Mouse (Mus musculus): Measurements from ENCODE around the gene Ap2m1.
"Not testable (repeated sequence)": the region's sequence is repeated elsewhere in the genome, so short reads cannot be mapped to it uniquely, and the experiment has no call there.

The Ap2m1 gene

DNA sequence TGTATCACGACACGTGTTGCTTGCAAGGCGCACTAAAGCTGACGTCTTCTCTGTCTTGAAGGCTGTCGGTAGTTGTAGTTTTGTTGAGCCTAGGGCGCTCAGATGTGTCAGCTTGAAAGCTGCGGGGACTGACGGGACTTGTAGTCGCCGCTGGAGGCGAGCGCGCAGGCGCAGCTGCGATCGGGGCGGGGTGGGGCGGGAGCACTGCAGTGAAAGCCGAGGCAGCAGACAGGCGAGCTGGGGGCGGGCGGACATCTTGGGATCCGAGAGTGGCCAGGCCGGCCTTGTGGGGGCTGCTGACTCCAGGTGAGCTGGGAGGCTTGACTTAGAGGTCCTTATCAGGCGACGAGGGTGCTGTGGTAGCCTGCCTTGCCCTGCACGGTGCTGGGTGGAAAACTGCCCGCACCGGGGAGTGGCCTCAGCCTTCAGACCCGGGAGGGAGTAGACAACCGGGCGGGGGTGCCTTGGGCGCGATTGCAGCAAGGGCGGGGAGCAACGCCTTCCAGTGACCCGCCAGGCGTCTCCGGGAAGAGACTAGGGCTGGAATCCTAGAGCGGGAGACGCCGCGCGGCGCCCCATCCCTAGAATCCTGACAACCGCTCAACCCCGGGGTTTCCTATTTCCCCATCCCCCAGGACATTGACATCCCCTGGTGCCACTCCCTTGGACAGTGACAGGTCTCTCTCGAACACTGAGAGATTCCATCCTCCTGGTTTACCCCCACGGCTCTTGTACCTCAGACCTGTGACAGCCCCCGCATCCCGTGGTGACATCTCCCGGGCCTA is at the start of gene Ap2m1:
Gene Ap2m1 (plus strand): TSS at position 183 of the 785 bp plus-strand sequence.
- DNase-seq (ENCODE audit: low read depth, low spot score): peak; percentile 96

DNA sequence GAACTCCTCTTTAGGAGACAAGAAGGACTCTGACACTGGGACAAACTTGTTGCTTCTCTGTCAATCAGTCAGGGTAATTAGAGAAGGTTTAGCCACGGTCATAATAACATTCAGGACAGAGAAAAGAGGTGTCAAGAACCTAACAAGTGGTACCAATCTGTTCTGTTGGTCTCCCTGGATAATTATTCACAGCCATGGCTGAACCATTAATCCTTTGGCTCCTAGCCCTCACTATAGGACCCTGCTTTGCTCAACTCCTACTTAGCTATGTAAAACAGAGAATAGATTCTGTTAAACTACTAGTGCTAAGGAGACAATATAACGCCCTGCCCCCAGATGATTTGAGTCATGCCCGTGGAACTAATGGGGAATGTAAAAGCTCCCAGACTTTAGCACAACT is 49.2 kb upstream of the Ap2m1 start:
- no peak for DNase-seq (ENCODE audit: low read depth, low spot score)

DNA sequence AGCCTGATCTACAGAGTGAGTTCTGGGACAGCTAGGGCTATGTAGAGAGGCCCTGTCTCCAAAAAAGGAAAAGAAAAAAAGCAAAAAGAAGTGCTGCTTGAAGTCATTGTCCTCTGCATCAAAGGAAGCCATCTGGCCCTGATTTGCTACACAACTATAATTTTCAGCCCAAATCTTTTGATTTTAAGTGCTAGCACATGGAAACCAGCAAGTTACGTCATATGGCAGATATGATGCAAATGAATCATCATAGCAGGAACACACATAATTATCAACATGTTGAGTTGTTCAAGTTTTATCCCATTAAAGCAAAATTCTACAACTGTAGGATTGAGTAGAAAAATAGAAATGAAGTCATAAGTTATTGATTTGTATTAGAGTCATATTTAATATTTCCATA is 47.1 kb upstream of the Ap2m1 start:
- DNase-seq (ENCODE audit: low read depth, low spot score): no peak

DNA sequence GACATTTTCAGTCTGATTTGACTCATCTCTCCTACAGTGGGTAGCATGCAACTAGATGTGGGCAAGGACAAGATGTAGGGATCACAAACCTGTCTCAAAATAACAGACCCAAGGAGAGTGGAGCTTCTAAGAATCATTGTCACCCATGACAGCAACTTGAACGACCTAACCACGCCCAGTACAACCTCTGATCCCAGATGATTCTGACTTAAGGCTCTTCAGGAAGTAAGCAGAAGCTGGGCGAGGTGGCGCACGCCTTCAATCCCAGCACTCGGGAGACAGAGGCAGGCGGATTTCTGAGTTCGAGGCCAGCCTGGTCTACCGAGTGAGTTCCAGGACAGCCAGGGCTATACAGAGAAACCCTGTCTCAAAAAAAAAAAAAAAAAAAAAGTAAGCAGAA is 46.5 kb upstream of the Ap2m1 start:
- not testable (repeated sequence) for DNase-seq (ENCODE audit: low read depth, low spot score)

DNA sequence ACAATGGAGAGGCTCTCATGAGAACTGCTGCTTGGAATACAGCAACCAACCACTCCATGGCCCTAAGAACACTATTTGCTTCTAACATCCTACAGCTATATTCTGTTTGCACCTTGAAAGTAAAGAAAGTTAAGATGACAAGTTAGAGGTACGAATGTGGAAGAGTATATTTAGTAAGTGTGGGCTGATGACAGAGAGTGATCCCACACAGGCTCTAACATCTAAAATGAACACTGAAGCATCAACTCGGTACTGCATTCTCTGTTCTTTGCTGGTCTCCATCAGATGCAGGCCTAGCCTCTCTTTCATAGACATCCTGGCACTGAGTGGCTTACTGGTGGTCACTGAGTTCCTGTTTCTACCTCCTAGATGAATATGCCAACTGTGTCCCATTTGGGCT is 46.0 kb upstream of the Ap2m1 start:
- no peak for DNase-seq (ENCODE audit: low read depth, low spot score)

DNA sequence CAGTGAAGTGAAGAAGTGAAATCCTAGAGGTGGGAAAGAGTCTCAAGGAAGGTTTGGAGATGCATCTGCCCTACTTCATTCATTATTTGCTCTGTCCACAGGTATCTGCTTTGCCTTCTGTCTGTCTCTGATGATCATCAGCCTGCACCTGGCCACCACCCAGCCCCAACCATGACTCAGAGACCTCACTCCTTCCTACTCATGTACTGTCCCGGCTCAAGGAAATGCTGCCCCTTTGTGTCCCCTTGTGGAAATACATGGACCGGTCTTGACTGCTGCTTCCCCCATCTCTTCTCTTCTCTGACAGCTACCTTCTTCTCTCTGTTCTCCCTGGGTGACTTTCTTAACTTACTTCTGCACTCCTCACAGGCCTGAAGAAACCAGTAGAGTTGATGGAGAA is 44.7 kb upstream of the Ap2m1 start:
- no peak for DNase-seq (ENCODE audit: low read depth, low spot score)

DNA sequence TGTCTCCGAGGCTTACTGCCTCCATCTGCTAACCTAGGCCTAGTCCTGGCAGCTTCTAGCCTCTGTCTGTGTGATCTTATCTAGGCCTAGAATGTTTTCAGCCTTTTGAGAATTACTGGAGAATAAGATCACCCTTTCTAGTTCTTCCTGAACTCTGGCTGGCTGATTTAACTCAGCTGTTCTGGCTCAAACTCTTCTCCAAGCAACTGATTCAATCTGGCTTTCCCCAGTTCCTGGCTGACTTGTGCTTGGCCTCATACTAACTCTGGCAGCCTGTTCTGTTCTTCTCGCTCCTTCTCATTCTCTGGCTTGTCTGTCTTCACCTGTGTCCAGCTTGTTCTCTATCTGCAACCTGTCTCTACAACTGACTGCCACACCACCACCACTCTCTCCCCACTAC is 44.0 kb upstream of the Ap2m1 start:
- DNase-seq (ENCODE audit: low read depth, low spot score): no peak

DNA sequence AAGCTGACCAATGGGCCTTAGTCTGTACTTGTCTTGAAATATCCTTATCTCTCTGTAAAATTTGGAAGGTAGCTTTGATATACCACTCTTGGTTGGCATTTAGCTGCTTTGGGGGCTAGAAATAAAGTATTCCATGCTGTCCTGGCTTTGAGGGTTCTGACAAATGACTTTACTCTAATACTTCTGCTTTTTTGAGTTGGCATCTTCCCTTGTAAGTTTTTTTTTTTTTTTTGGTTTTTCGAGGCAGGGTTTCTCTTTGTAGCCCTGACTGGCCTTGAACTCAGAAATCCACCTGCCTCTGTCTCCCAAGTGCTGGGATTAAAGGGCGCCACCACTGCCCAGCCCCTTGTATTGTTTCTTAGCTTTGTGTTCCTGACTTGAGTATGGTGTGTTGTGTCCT is 41.8 kb upstream of the Ap2m1 start:
- no peak for DNase-seq (ENCODE audit: low read depth, low spot score)

DNA sequence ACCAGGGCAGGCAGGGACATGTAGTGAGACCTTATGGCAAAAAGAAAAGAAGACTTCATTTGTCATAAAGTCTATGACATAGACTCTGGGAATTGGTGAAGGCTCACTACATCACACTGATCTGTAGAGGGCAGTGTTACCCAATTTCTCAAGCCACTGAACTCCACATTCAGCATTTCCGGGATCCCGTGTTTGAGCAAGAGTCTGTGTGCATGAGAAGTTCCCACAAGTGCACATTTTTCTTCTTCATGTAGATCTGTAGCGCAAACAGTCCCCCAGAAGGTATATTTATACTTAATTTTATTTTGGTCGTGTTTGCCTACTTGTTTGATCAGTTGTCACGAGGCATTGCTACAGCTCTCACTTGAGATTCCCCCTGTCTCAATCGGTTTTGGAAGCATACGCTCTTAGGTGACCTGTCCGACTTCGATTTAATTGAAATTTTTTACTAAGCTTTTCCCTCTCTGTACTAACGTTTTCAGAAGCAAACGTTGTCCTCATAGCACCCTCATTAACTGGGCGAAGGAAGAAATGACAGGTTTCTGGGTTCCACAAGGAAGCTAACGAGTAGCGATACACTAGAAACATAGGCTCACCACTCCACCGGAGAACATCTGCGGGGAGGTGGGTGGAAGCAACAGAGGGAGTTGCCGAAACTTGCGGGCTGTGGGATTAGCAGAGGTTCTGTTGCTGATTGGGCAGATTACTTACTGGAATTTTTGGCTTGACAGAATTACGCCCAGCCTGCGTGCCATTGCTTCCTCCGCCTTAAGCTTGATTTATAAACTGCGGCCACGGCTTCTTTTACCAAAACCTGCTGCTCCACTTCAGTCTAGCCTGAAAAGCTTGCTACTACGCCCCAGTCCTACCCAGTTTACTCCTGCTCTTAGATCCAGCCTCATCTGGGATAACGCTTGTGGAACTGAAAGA is 38.3 kb upstream of the Ap2m1 start:
- DNase-seq (ENCODE audit: low read depth, low spot score): peak; percentile 62

DNA sequence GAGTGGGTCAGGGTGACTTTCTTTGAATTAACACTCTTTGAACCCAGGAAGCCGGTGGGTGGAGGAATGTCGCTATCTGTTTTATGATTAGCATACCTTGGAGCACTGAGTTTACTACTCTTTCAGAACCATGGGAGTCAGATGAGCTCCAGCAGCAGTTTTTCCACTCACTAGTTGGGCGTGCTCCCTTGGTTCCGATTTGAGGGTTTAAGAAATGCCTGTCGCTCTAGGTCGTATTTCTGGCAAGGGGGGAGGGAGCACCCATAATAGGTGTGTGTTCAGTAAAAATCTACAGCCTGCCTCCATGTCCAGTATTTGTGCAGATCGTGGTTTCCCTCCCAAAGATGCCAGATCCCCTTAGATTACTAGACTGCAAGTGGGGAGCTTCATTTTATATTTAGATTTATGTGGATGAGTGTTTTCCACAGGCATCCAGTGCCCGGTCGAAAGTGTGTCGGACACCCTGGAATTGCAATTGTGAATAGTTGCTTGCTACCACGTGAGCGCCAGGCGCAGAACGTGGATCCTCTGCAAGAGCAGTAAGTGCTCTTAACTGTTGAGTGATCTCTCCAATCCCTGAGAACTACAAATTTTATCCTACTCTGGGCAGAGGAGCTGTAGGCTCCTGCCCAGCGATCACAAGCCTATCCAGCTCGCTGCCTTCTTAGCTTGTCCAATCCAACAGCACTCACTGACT is 37.1 kb upstream of the Ap2m1 start:
- DNase-seq (ENCODE audit: low read depth, low spot score): no peak

DNA sequence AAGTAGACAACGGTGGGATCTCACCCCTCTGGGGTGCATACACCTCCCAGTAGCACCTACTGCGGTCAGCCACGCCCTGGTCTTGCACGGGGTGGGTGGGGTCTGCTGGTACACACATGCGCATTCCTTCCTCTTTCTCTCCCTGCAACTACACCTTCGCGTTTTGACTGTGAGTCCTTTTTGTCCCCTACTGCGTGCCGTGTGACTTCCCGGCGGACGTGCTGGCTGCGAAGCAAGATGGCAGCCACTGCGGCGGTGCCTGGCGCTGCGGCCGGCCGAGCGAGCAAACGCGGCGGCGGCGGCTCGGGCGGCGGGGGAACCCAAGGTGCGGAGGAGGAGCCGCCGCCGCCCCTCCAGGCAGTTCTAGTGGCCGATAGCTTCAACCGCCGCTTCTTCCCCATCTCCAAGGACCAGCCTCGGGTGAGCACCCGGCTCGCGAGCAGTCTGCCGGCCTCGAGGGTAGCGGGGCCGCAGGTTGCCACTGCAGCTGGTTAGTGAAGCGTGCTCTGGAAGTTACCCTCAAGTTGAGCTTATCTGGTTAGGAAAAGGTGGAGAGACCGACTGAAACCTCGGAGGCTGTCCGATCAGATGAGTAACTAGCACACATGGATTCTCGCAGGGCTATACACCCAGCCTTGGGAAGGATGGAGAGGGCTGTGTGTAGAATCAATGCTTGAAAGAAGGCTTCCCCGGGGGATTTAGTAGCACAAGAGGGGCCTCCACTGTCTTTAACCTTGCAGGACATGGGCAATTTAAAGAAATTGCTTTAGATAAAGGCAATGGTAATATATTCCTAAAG is 36.4 kb upstream of the Ap2m1 start, which contains the start of gene Eif2b5:
Gene Eif2b5 (plus strand): TSS at position 141 of the 799 bp plus-strand sequence.
- peak; percentile 70 for DNase-seq (ENCODE audit: low read depth, low spot score)

DNA sequence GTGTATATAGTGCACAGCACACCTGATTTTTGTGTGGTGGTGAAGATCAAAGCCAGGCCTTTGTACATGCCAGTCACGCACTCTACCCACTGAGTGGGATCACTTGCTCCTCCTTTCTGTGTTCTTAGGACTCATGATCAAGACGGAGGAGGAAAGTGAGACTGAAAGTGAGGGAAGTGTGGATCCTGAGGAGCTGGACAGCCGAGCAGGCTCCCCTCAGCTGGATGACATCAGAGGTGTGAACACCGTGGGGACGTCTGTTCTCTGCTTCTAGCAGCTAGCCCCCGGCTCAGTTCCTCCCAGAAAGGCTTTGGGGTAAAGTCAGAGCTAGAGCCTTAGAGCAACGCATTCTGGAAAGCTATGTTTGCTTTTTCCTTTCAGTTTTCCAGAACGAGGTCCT is 29.3 kb upstream of the Ap2m1 start:
- DNase-seq (ENCODE audit: low read depth, low spot score): no peak

DNA sequence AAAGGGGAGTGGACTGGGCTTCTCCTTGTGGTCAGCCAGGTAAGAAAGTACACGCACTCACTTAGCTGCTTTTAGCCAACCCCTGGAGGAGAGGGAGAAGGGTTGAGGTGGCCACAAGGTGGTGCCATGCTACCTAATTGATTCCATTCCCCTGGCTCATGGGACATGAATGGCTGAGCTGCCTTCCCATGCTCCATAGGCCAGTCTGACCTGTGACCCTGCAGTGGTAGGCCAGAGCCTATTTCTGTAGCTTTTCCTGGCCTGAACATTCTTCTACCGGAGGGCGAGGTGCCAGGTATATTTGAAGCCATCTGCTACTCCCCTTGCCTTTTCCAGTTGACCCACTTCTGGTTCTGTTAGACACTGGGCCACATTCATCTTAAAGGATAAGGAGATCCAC is 25.9 kb upstream of the Ap2m1 start:
- DNase-seq (ENCODE audit: low read depth, low spot score): no peak

DNA sequence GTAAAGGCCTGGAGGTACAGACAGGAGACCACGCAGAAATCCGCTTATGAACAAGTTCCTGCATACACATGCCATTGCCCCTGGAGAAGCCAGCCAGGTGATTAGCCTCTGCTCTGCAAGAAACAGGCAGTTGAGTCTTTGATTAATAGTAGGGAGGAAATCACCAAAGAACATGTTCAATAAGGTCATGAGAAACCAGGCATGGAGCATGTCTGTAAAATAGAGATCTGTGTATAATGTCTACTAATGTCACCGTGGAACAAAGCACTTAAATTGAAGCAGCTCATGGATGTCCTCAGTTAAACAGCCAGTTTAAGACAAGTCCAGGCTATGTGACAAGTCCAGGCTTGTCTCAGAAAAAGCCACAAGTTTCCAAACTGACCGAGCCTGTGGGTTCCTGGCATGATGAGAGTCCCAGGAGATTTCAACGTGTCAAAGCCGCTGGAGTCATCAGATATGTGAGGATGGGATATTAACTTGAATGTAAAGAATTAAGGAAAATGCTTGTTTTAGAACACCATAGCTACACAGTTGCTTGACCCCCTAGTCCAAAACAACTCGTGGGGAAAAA is 23.9 kb upstream of the Ap2m1 start:
- DNase-seq (ENCODE audit: low read depth, low spot score): no peak

DNA sequence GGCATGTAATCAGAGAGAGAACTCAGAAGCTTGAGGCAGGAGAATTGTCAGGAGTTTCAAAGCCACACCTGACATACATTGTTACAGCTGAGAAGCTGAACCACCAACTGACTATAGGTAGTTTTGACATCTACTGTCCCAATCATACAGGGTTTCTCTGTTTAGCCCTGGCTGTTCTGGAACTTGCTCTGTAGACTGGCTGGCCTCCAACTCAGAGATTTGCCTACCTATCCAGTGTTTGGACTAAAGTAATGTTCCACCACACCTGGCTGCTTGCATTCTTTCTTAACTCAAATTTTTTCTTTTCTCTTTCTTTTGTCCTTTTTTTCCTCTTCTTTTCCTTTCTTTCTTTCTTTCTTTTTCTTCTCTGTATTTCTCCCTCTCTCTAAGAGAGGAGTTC is 19.2 kb upstream of the Ap2m1 start:
- no peak for DNase-seq (ENCODE audit: low read depth, low spot score)

DNA sequence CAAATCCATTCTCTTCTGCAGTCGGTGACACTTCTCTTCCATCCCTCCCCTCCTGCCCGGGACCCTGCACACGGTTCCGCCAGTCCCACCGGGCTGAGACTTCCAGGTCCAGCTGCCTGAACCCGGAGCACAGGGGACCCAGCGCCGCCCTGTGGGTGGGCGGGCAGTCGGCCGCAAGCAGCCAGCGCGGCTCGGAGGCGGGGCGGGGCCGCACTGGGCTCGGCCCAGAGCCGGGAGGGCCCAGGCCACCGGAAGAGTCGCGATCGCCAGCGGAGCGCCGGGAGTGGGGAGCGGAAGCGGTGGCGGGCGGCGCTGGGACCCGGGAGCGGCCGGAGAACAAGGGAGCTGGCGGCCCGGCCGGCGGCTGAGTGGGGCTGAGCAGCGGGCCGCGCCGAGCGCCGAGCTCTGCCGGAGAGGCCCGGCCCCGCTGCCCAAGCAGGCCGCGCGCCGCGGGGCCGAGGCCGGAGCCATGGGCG is 18.5 kb upstream of the Ap2m1 start, which contains the start of gene Dvl3:
Gene Dvl3 (plus strand): TSS at position 257 of the 476 bp plus-strand sequence.
- DNase-seq (ENCODE audit: low read depth, low spot score): peak; percentile 68

DNA sequence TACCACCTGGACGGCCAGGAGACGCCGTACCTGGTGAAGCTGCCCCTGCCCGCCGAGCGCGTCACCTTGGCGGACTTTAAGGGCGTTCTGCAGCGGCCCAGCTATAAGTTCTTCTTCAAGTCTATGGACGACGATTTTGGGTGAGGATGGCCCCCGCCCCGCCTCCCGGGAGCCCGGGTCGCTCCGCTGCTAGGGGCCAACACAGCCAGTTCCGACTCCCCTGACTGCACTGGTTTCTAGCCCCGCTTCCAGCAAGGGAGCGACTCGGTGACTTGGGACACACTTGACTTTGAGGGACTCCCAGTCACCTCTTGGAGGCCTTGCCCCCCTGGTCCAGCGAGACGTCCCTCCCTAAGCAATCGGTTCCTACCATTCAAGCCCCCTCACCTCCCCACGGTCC is 18.1 kb upstream of the Ap2m1 start:
- no peak for DNase-seq (ENCODE audit: low read depth, low spot score)

DNA sequence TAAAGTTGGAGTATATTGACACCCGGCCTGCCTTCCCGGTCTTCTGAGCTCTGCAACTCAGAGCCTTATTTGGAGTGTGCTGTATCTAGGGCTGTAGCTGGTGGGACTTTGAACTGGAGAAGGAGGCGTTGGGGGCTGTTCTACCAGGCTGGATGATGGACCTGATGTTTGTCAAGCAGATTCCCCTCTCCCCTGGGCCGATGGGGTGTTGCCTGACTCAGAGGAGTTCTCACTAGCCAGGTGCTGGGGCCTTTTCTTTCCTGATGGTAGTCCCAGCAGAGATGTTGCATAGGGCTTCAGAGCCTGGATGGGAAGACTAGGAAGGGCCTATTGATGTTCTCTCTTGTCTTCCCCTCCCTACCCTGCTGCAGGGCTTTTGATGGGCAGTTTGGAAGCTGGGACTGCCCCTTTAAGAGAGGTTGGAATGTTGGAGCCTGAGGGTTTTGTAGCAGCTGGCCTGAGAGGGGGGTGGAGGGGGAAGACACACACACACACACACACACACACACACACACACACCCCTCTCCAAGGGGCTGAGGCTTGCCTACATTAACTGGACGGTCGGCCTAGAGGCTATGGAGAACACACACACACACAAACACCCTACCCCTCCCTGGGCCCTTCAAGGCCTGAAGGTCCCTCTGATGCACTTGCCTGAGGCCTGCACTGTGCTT is 17.4 kb upstream of the Ap2m1 start:
- DNase-seq (ENCODE audit: low read depth, low spot score): no peak

DNA sequence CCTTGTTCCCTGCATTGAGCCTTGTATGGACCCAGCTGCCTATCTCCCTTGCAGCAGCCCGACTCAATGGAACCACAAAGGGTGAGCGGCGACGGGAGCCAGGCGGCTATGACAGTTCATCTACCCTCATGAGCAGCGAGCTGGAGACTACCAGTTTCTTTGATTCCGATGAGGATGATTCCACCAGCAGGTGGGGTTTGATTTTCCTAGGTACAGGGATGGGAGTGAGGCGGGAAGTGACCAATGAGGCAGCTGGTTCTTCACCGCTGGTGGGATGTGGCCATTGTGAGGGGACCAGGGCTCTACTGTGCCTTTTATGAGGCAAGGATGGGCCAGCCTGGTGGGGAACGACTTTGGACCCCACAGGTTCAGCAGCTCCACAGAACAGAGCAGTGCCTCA is 11.4 kb upstream of the Ap2m1 start:
- no peak for DNase-seq (ENCODE audit: low read depth, low spot score)

DNA sequence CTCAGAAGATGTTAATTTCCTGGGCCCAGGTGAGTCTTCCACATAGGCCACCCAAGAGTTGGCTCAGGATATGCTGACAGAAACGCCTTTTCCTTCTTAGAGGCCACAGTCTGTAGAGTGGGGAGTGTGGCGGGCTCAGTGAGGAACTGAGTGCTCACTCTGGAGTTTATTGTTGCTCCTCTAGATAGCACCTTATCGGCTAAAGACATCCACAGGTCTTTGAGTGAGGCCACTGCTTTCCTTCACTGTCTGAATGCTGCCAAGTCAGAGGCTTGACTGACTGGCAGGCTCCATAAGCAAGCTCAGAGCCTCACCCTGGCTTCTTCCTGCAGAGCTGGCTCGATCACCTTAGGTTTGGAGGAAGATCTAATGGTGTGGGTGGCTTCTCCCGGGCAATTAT is 6.5 kb upstream of the Ap2m1 start:
- no peak for DNase-seq (ENCODE audit: low read depth, low spot score)
